Mouse (Mus musculus) layer of hippocampus, adult 2 months (tissue): ENCODE results near the gene Sntb2. TPM values are rescaled to one million over a fixed set of nuclear protein-coding genes. Genes with fewer than 3 reads are reported as not detected.
"Not testable (repeated sequence)": the region's sequence is repeated elsewhere in the genome, so short reads cannot be mapped to it uniquely, and the experiment has no call there.

Experiments used
- DNase-seq, 2 experiments: peaks; one replicate each; pipeline ENCODE4 v3.0.0; 2022; ENCODE audit warnings: low spot score in 2 of 2
- H3K27ac ChIP-seq: fragments of 200-600 bp; 2 replicates; pipeline ENCODE4 v1.8.1; 2022
- H3K4me3 ChIP-seq: fragments of 200-600 bp; 2 replicates; pipeline ENCODE4 v1.8.1; 2022; ENCODE audit warnings: mild to moderate bottlenecking
- CTCF ChIP-seq: fragments of 200-600 bp; conservative IDR thresholded peaks from 2 replicates; pipeline ENCODE4 v1.8.1; 2022; ENCODE audit warnings: antibody characterized with exemption, mild to moderate bottlenecking, moderate library complexity
- total RNA-seq, 2 experiments: library from RNA; stranded (reverse); gene quantifications; 2 replicates each; pipeline ENCODE4 v1.2.3; 2021

Gene Sntb2
- total RNA-seq, 2 experiments from 2014 or later = 24.8 to 24.9 TPM

GRCm38 (mm10) chr8:106959626-106960025 is 24.1 kb downstream of the Sntb2 start:
- Histone ChIP-seq H3K27ac (no peak overlapping the region), H3K4me3 (no peak overlapping the region)
- no peak for DNase-seq
- TF ChIP-seq CTCF = no peak

GRCm38 (mm10) chr8:106962322-106962721 is 26.8 kb downstream of the Sntb2 start:
- Histone ChIP-seq H3K27ac (no peak overlapping the region), H3K4me3 (no peak overlapping the region)
- no peak for TF ChIP-seq CTCF
- DNase-seq = no peak

- DNase-seq = no peak
- no peak overlapping the region for H3K27ac ChIP-seq
- no peak overlapping the region for H3K4me3 ChIP-seq
- TF ChIP-seq CTCF = no peak
Measured at GRCm38 (mm10) chr8:106963365-106963764, 27.8 kb downstream of the Sntb2 start.

- Histone ChIP-seq H3K4me3 (no peak overlapping the region), H3K27ac (no peak overlapping the region)
- TF ChIP-seq CTCF = no peak
- no peak for DNase-seq
Measured at GRCm38 (mm10) chr8:106964573-106964972, 29.0 kb downstream of the Sntb2 start.

GRCm38 (mm10) chr8:106969964-106970363 is 34.4 kb downstream of the Sntb2 start:
- Histone ChIP-seq H3K4me3 (no peak overlapping the region), H3K27ac (no peak overlapping the region)
- TF ChIP-seq CTCF = no peak
- no peak for DNase-seq

GRCm38 (mm10) chr8:106971916-106972315 is 36.4 kb downstream of the Sntb2 start:
- peak overlapping the region; percentile 81 for H3K27ac ChIP-seq
- no peak for TF ChIP-seq CTCF
- no peak overlapping the region for H3K4me3 ChIP-seq
- no peak for DNase-seq

GRCm38 (mm10) chr8:106972538-106973264 is 37.2 kb downstream of the Sntb2 start:
- H3K4me3 ChIP-seq = no peak overlapping the region
- peak overlapping the region; percentile 81 for H3K27ac ChIP-seq
- no peak for TF ChIP-seq CTCF
- no peak for DNase-seq

GRCm38 (mm10) chr8:106973526-106973925 is 38.0 kb downstream of the Sntb2 start:
- H3K27ac ChIP-seq, H3K4me3 ChIP-seq, DNase-seq: not testable (repeated sequence)

- no peak overlapping the region for H3K27ac ChIP-seq
- no peak for DNase-seq
- TF ChIP-seq CTCF = no peak
- no peak overlapping the region for H3K4me3 ChIP-seq
Measured at GRCm38 (mm10) chr8:106974754-106975153, 39.2 kb downstream of the Sntb2 start.

GRCm38 (mm10) chr8:106975764-106976163 is 40.2 kb downstream of the Sntb2 start:
- TF ChIP-seq CTCF = no peak

GRCm38 (mm10) chr8:106976436-106976835 is 40.9 kb downstream of the Sntb2 start:
- Histone ChIP-seq H3K4me3 (no peak overlapping the region), H3K27ac (no peak overlapping the region)
- TF ChIP-seq CTCF = no peak
- no peak for DNase-seq

More at GRCm38 (mm10) chr8:106975764-106976163, 40.2 kb downstream of the Sntb2 start:
- no peak for DNase-seq
- H3K27ac ChIP-seq = no peak overlapping the region
- no peak overlapping the region for H3K4me3 ChIP-seq

GRCm38 (mm10) chr8:106978755-106979251 is 43.3 kb downstream of the Sntb2 start:
- TF ChIP-seq CTCF = no peak
- DNase-seq = peak in 1 of 2 experiments; percentile 54
- peak overlapping the region; percentile 37; the same call in 1 of the 2 replicates for H3K27ac ChIP-seq
- H3K4me3 ChIP-seq = no peak overlapping the region

- Histone ChIP-seq H3K4me3 (no peak overlapping the region), H3K27ac (peak overlapping the region; percentile 80)
- DNase-seq = peak in 1 of 2 experiments; percentile 66
- no peak for TF ChIP-seq CTCF
Measured at GRCm38 (mm10) chr8:106985404-106985821, 49.9 kb downstream of the Sntb2 start.

GRCm38 (mm10) chr8:106985951-106986350 is 50.4 kb downstream of the Sntb2 start:
- Histone ChIP-seq H3K4me3 (no peak overlapping the region), H3K27ac (peak overlapping the region; percentile 80)
- TF ChIP-seq CTCF = no peak
- no peak for DNase-seq
